Mouse (Mus musculus): ENCODE data around the gene Gstm3. TPM values are rescaled to one million over a fixed set of nuclear protein-coding genes. Genes with fewer than 3 reads are reported as not detected.
"Not testable (repeated sequence)": the region's sequence is repeated elsewhere in the genome, so short reads cannot be mapped to it uniquely, and the experiment has no call there.

Gstm3 gene
- polyA plus RNA-seq, 1 experiment from 2014 or later: not detected

GRCm38 (mm10) chr3:108010286-108010685, 41.2 kb upstream of the Gstm3 start:
- H3K4me3 ChIP-seq (ENCODE audit: low read depth, low read length): no peak overlapping the region
- H3K27ac ChIP-seq (ENCODE audit: low read depth, low read length): no peak overlapping the region
- H3K4me1 ChIP-seq (ENCODE audit: control insufficient read depth, insufficient read depth, low read length): no peaks in the 10 kb centered on the region
- no peak overlapping the region for H3K9ac ChIP-seq (replicated peaks; ENCODE audit: low read depth, low read length)
- H3K36me3 ChIP-seq (ENCODE audit: control insufficient read depth, insufficient read depth, low read length): no peaks in the 10 kb centered on the region
- ATAC-seq (ENCODE audit: low read depth): no peak
- no peak overlapping the region for H3K4me2 ChIP-seq (ENCODE audit: low read depth, low read length)
- no peaks in the 10 kb centered on the region for H3K9me3 ChIP-seq (ENCODE audit: control insufficient read depth, low read length)
- H3K27me3 ChIP-seq (ENCODE audit: control insufficient read depth, insufficient read depth, low read length): no peaks in the 10 kb centered on the region
- 59% methylated on average over 2 of the region's 2 CpGs for WGBS

GRCm38 (mm10) chr3:108002021-108002420, 32.9 kb upstream of the Gstm3 start:
- 81% methylated on average over 8 of the region's 8 CpGs for WGBS
- no peak for ATAC-seq (ENCODE audit: low read depth)
- Histone ChIP-seq H3K4me2 (ENCODE audit: low read depth, low read length) (no peak overlapping the region), H3K4me1 (ENCODE audit: control insufficient read depth, insufficient read depth, low read length) (no peaks in the 10 kb centered on the region), H3K9ac (replicated peaks; ENCODE audit: low read depth, low read length) (no peak overlapping the region), H3K27me3 (ENCODE audit: control insufficient read depth, insufficient read depth, low read length) (no peaks in the 10 kb centered on the region), H3K36me3 (ENCODE audit: control insufficient read depth, insufficient read depth, low read length) (no peaks in the 10 kb centered on the region), H3K9me3 (ENCODE audit: control insufficient read depth, low read length) (no peaks in the 10 kb centered on the region), H3K27ac (ENCODE audit: low read depth, low read length) (no peak overlapping the region), H3K4me3 (ENCODE audit: low read depth, low read length) (no peak overlapping the region)

- H3K27ac ChIP-seq (ENCODE audit: low read depth, low read length): no peak overlapping the region
- H3K36me3 ChIP-seq (ENCODE audit: control insufficient read depth, insufficient read depth, low read length): no peaks in the 10 kb centered on the region
- H3K4me1 ChIP-seq (ENCODE audit: control insufficient read depth, insufficient read depth, low read length): no peaks in the 10 kb centered on the region
- no peak for ATAC-seq (ENCODE audit: low read depth)
- no peak overlapping the region for H3K9ac ChIP-seq (replicated peaks; ENCODE audit: low read depth, low read length)
- no peaks in the 10 kb centered on the region for H3K9me3 ChIP-seq (ENCODE audit: control insufficient read depth, low read length)
- 91% methylated on average over 3 of the region's 3 CpGs for WGBS
- no peaks in the 10 kb centered on the region for H3K27me3 ChIP-seq (ENCODE audit: control insufficient read depth, insufficient read depth, low read length)
- no peak overlapping the region for H3K4me2 ChIP-seq (ENCODE audit: low read depth, low read length)
- H3K4me3 ChIP-seq (ENCODE audit: low read depth, low read length): no peak overlapping the region
Observed at GRCm38 (mm10) chr3:107999491-107999890, 30.4 kb upstream of the Gstm3 start.

- WGBS: 85% methylated on average over 3 of the region's 3 CpGs
- Histone ChIP-seq H3K4me3 (ENCODE audit: low read depth, low read length) (no peak overlapping the region), H3K9me3 (ENCODE audit: control insufficient read depth, low read length) (no peaks in the 10 kb centered on the region), H3K4me2 (ENCODE audit: low read depth, low read length) (no peak overlapping the region), H3K27me3 (ENCODE audit: control insufficient read depth, insufficient read depth, low read length) (no peaks in the 10 kb centered on the region), H3K27ac (ENCODE audit: low read depth, low read length) (no peak overlapping the region), H3K36me3 (ENCODE audit: control insufficient read depth, insufficient read depth, low read length) (no peaks in the 10 kb centered on the region), H3K4me1 (ENCODE audit: control insufficient read depth, insufficient read depth, low read length) (no peaks in the 10 kb centered on the region), H3K9ac (replicated peaks; ENCODE audit: low read depth, low read length) (no peak overlapping the region)
- no peak for ATAC-seq (ENCODE audit: low read depth)
Observed at GRCm38 (mm10) chr3:107998591-107998990, 29.5 kb upstream of the Gstm3 start.

- Histone ChIP-seq H3K4me2 (ENCODE audit: low read depth, low read length) (no peak overlapping the region), H3K27me3 (ENCODE audit: control insufficient read depth, insufficient read depth, low read length) (no peaks in the 10 kb centered on the region), H3K4me1 (ENCODE audit: control insufficient read depth, insufficient read depth, low read length) (no peaks in the 10 kb centered on the region), H3K9ac (replicated peaks; ENCODE audit: low read depth, low read length) (no peak overlapping the region), H3K27ac (ENCODE audit: low read depth, low read length) (no peak overlapping the region), H3K36me3 (ENCODE audit: control insufficient read depth, insufficient read depth, low read length) (no peaks in the 10 kb centered on the region), H3K9me3 (ENCODE audit: control insufficient read depth, low read length) (no peaks in the 10 kb centered on the region), H3K4me3 (ENCODE audit: low read depth, low read length) (no peak overlapping the region)
- WGBS: 98% methylated on average over 4 of the region's 4 CpGs
- ATAC-seq (ENCODE audit: low read depth): no peak
Observed at GRCm38 (mm10) chr3:107996576-107996975, 27.5 kb upstream of the Gstm3 start.

- not testable (repeated sequence) for H3K9me3 ChIP-seq (ENCODE audit: control insufficient read depth, low read length); H3K4me1 ChIP-seq (ENCODE audit: control insufficient read depth, insufficient read depth, low read length); H3K27me3 ChIP-seq (ENCODE audit: control insufficient read depth, insufficient read depth, low read length); H3K4me3 ChIP-seq (ENCODE audit: low read depth, low read length); H3K27ac ChIP-seq (ENCODE audit: low read depth, low read length); H3K36me3 ChIP-seq (ENCODE audit: control insufficient read depth, insufficient read depth, low read length); ATAC-seq (ENCODE audit: low read depth); H3K9ac ChIP-seq (replicated peaks; ENCODE audit: low read depth, low read length); H3K4me2 ChIP-seq (ENCODE audit: low read depth, low read length)
- WGBS: 60% methylated on average over 2 of the region's 2 CpGs
Observed at GRCm38 (mm10) chr3:107995974-107996373, 26.9 kb upstream of the Gstm3 start.

GRCm38 (mm10) chr3:107986041-107986562, 17.0 kb upstream of the Gstm3 start, which contains the start of gene Gstm2:
Gene Gstm2, minus strand, starts transcription at chr3:107986453.
- H3K27me3 ChIP-seq (ENCODE audit: control insufficient read depth, insufficient read depth, low read length): no peaks in the 10 kb centered on the region
- no peak within 1 kb of the TSS for H3K27ac ChIP-seq (ENCODE audit: low read depth, low read length)
- H3K4me1 ChIP-seq (ENCODE audit: control insufficient read depth, insufficient read depth, low read length): no peaks in the 10 kb centered on the region
- ATAC-seq (ENCODE audit: low read depth): no peak; the same call in 1 of the 2 replicates
- WGBS: 63% methylated on average over 8 of the region's 8 CpGs
- no peaks in the 10 kb centered on the region for H3K9me3 ChIP-seq (ENCODE audit: control insufficient read depth, low read length)
- H3K4me2 ChIP-seq (ENCODE audit: low read depth, low read length): no peak within 1 kb of the TSS
- H3K4me3 ChIP-seq (ENCODE audit: low read depth, low read length): no peak within 1 kb of the TSS
- no peak within 1 kb of the TSS for H3K9ac ChIP-seq (replicated peaks; ENCODE audit: low read depth, low read length)
- no peaks in the 10 kb centered on the region for H3K36me3 ChIP-seq (ENCODE audit: control insufficient read depth, insufficient read depth, low read length)

GRCm38 (mm10) chr3:107985141-107985540, 16.1 kb upstream of the Gstm3 start:
- not testable (repeated sequence) for H3K4me1 ChIP-seq (ENCODE audit: control insufficient read depth, insufficient read depth, low read length)

GRCm38 (mm10) chr3:107984471-107984870, 15.4 kb upstream of the Gstm3 start:
- H3K9me3 ChIP-seq (ENCODE audit: control insufficient read depth, low read length): no peaks in the 10 kb centered on the region

More at GRCm38 (mm10) chr3:107985141-107985540, 16.1 kb upstream of the Gstm3 start:
- not testable (repeated sequence) for H3K9me3 ChIP-seq (ENCODE audit: control insufficient read depth, low read length); H3K27ac ChIP-seq (ENCODE audit: low read depth, low read length); H3K27me3 ChIP-seq (ENCODE audit: control insufficient read depth, insufficient read depth, low read length); H3K4me3 ChIP-seq (ENCODE audit: low read depth, low read length); ATAC-seq (ENCODE audit: low read depth); H3K9ac ChIP-seq (replicated peaks; ENCODE audit: low read depth, low read length); H3K4me2 ChIP-seq (ENCODE audit: low read depth, low read length); H3K36me3 ChIP-seq (ENCODE audit: control insufficient read depth, insufficient read depth, low read length)
- WGBS: 98% methylated on average over 2 of the region's 2 CpGs

More at GRCm38 (mm10) chr3:107984471-107984870, 15.4 kb upstream of the Gstm3 start:
- Histone ChIP-seq H3K4me3 (ENCODE audit: low read depth, low read length) (no peak overlapping the region), H3K4me2 (ENCODE audit: low read depth, low read length) (no peak overlapping the region), H3K27me3 (ENCODE audit: control insufficient read depth, insufficient read depth, low read length) (no peaks in the 10 kb centered on the region), H3K9ac (replicated peaks; ENCODE audit: low read depth, low read length) (no peak overlapping the region), H3K4me1 (ENCODE audit: control insufficient read depth, insufficient read depth, low read length) (no peaks in the 10 kb centered on the region), H3K36me3 (ENCODE audit: control insufficient read depth, insufficient read depth, low read length) (no peaks in the 10 kb centered on the region), H3K27ac (ENCODE audit: low read depth, low read length) (no peak overlapping the region)
- no peak for ATAC-seq (ENCODE audit: low read depth)
- 89% methylated on average over 5 of the region's 5 CpGs for WGBS
